Mouse (Mus musculus) heart, adult 11 months (tissue): Measurements from ENCODE around the gene Itprid2.

ENCODE experiments used
- DNase-seq: peaks from one replicate; pipeline ENCODE4 v3.0.0; 2022

Gene Itprid2

GRCm38 (mm10) chr2:79651701-79652100 lies 16.5 kb downstream of the Itprid2 start:
- no peak for DNase-seq

DNA sequence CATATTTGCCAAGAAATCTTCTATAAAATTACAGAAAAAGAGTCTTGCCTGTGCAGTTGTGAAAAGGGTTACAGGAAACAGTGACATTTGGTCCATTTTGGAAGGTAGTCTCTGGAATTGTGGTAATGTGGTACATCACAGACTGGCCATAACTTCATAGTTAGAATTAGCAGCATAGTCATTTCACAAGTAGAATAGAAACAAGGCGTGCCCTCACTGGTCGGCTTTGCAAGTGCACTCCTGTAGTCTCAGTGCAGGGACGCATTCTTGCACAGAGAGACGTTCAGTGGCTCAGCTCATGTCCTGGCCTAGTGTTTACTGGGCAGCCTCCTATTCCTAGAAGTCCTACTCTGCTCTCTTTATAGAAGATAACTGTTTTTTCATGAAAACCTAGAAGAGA lies 17.4 kb downstream of the Itprid2 start:
- no peak for DNase-seq

GRCm38 (mm10) chr2:79653093-79653808 lies 18.1 kb downstream of the Itprid2 start:
- DNase-seq = peak; percentile 95

DNA sequence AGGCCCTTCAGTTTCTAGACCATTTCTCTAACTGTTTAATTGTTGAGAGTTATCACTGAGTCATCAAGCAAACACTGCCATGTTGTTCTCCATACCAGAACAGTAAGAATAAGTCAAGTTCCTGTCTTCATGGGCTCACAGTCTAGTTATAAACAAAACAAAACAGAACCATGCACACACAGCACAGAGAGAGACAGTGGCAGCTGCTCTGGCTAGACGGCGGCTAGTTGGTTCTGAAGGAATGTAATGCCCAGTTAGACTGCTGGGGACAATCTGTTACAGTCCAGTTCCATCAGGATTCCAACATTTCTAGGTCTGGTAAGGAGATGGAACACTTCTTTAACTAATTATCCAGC lies 18.6 kb downstream of the Itprid2 start:
- DNase-seq = no peak

GRCm38 (mm10) chr2:79657062-79657461 lies 21.9 kb downstream of the Itprid2 start:
- peak; percentile 79 for DNase-seq

GRCm38 (mm10) chr2:79660417-79661185 lies 25.4 kb downstream of the Itprid2 start:
- DNase-seq = no peak

DNA sequence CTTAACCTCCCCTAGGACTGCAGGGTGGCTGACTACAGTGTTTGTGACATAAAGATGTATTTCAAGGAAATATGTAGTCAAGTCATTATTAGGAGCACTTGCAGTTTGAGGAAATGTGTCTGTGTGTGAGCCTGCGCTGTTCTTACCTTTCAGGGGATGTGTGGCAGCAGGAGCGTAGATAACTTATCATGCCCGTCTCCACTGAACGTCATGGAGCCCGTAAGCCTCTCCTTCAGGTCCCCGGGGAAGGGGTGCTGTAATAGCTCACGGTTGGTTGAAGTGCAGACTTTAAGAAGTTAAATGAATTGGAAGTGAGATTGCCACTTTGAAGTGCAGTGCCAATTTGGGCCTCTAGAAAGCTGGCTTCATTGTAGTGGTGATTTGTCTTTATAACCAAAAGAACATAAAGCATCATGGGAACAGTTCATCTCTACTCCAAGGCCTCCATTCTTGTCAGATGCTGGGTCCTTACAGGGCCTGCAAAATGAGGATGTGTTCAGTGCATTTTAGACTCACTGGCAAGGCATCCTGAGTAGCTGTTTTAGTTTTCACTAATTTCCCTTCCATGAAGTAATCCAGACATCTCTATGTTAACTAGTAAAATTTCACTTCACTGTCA lies 26.4 kb downstream of the Itprid2 start:
- DNase-seq = peak; percentile 73

DNA sequence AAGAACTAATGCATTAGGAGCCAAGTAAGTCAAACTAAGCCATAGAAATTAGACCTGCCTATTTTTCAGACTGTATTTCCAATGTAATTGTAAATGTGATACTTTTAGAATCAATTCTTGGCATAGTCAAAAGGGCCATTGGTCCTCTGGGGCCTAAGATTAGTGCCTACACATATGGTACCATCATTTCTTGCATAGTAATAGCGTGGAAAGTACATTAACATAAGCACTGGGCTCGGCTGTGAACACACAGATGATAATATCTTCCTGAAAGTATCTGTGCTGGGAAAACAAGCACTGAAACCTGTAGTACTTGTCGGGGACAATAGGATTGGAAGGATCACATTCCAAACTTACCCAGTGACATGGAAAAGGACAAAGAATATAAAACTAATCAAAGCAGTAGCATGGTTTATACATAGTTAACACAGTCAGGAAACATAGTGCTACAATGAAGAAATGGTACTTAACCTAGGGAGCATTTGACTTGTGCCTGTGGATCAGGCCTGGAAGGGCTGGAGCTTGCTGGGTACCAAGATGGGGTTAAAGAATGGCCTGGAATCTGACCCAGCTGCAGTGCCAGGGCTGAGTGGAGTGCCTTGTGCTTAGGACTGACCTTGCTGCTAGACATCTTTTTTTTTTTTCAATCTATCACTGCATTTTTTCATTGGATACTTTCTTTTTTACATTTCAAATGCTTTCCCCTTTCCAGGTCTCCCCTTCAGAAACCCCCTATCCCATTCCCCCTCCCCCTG lies 29.6 kb downstream of the Itprid2 start:
- DNase-seq = no peak

DNA sequence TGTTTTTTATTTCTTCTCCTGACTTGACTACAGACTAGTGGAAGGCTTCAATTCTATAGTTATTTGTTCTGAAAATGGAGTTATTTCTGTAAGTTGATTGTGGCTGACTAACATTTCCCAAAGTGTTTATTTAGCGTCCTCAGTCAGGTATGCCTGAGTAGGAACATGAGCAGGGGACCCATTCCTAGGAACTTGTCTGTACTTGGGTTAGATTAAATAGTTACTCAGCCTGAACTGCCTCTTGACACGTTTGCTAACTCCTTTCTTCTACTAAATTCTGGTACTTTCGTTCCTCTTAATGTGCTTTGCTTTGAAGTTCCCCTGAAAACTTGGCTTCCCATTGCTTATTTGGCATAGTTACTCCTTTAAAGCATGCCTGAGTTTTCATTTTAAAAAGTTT lies 30.3 kb downstream of the Itprid2 start:
- DNase-seq = no peak

DNA sequence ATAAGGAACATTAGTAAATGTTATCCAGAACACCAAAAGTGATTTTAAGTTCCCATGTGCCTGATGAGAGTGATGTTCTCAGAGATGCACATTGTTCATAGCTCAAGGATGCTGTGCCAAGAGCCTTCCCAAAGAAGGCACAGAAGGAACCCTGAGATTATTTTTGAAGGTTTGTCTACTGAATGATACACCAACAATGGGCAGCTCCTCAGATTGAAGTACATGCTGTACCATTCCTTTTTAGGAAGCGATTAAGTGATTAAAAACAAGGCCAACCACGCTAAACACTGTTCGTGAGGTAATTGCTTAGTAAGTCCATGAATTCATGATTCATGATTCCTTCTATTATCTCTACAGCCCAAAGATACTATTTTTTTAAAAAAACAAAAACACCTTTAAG lies 40.1 kb downstream of the Itprid2 start:
- DNase-seq = no peak

DNA sequence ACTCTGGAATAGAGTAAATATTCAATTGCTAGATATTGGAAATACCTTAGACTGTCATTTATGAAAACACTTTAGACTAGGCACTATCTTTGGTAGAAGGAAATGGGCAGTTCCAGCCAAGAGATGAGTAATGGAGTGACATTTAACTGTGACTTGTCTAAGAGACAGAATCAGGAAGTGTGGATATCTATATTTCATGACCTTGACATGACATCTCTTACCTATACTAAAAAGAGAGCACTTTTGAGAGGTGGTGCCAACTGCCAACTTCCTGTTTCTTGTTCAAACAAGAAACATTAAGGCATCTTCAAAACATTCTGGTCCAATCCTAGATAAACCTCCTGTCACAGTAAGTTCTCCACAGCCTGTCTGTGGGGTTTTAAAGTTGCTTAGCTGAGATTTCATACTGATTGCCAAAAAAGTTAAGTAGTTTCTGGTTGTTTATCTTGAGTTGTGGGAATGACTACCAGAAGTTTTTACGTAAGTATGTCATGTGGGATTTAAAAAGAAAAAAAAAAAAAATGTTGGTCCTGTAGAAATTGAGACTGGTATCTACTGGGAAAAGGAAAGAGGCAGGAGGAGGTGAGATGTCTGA lies 42.6 kb downstream of the Itprid2 start:
- DNase-seq = no peak

DNA sequence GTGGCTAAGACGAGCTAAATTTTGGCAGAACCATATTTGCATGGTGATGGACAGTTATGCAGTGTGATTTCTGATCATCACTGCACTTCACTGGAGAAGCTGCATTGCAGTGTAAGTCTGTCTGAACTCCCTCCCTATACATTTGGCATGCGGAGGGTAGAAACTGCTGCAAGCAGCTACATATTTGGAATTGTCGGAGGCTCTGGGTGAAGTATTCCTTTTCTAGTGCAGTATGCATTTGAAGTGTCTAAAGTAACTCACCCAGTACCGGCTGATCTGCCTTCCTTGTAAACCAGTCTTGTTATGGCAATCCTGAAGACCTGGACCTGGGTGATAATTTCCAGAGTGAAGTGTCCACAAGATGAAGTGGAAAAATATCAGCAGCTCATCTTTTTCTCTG lies 46.5 kb downstream of the Itprid2 start:
- peak; percentile 65 for DNase-seq

DNA sequence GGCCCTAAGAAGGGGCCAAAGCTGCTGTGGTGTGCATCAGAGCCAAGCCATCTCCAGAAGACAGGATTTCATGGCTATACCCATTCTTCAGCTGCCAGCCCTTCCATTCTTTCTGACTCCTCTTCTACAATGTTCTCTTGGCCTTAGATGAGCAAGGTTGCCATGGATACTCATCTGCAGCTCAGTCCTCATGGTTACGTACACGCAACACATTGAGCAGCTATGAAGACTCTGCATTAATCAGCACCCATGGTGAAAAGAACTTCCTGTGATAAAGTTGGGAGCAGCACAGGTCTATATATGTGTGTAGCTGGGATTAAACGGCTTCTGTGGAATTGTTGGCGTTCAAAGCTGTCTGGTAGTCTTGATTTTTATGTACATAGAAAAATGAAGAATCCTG lies 48.1 kb downstream of the Itprid2 start:
- DNase-seq = no peak

DNA sequence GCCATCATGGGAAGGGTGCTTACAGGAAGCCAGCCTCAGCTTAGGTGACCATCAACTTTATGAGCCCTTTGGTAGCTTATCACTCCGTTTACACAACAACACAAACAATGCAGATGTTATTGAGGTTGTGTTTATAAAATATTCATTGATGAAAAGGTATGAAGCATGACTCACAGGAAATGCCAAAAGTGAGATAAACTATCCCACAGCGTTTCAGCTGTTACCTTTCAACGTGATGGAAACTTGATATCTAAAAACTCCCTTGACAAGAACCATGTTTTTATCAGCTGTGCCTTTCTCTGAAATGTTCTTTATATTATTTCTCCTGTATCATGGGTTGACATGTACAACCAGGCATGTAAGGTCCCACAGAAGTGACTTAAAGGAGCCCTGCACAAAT lies 55.7 kb downstream of the Itprid2 start:
- no peak for DNase-seq

DNA sequence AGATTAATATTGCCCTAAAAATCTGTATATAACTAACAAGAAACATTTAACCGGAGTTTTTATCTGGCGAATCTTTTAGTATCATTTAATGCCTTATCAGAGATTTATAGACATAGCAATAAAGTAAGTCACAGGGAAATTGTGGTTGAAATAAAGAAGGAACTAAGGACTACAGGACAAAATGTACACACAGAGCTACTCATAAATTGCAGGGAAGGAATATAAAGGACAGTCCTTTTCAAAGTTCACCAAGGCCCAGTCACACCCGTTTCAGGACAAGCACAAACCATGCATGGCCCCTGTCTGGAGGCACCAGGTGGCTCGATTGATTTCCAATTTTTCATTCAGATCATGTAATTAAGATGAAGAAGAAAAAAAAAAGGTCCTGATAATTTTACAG lies 60.0 kb downstream of the Itprid2 start:
- no peak for DNase-seq

DNA sequence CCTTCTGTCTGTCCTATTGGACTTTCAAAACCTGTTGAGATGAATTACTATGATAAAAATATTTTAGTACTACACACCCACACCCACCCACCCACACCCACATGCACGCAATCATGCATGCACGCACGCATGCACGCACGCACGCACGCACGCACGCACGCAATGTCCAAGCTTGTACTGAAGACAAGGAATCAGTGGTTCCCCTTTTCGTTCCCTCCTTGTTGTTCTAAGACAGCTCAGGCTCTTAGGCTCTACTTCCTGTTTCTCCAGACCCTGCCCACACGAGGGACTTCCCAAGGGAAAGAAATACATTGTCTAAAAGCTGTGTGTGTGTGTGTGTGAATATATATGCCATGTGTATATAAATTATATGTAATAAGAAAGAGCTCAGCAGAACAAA lies 60.8 kb downstream of the Itprid2 start:
- peak; percentile 91 for DNase-seq

GRCm38 (mm10) chr2:79696478-79697230 lies 61.5 kb downstream of the Itprid2 start:
- DNase-seq = peak; percentile 94

DNA sequence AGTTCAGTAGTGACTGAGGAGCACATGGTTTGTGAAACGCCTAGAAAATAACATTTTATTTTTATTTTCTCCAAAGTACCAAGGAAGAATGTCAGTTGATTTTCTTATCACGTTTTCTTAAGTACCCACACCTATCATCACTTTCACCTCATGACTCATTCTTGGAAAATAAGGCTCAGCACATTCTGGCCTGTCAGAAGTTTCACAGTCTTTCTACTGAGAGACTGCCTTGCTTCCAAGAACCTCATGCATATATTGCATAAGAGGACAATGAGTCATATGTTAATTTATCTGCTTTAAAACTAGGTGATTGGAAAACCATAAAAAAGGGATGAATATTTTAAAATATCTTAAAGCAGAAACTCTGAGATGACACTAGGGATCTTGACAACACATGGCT lies 63.0 kb downstream of the Itprid2 start:
- DNase-seq = no peak

GRCm38 (mm10) chr2:79704773-79705172 lies 69.6 kb downstream of the Itprid2 start:
- DNase-seq = no peak

DNA sequence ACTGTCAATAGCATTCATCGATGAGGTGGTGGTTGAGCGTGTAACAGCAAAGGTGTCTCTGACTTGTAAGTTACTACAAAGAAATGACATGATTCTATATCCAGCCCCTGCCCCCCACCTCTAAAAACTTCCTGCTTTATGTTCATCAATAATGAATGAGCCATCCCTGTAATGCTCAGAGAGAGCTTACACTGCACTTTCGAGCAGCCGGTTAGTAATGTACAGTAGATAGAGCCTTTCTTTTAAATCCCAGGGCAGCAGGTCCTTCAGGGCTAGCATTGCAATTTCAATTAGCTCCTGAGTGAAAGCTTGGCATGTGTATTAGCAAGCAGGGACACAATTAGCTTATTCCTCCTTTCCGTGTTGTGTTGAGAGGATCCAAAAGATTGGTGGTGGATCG lies 72.4 kb downstream of the Itprid2 start, which contains the start of gene Ppp1r1c:
TSS of gene Ppp1r1c (plus strand) at position 206 of the 400 bp plus-strand sequence.
- no peak for DNase-seq

- no peak for DNase-seq
Measured at GRCm38 (mm10) chr2:79713662-79714091, 78.5 kb downstream of the Itprid2 start.

GRCm38 (mm10) chr2:79714745-79715144 lies 79.6 kb downstream of the Itprid2 start:
- DNase-seq = no peak
